Mouse (Mus musculus) spleen, postnatal 14 days (tissue): ENCODE measurements at regions not wholly inside any gene's neighbourhood (a gene's known extent, or its start where the extent isn't known, plus 50 kb on each side); places are given as distances from the start of the nearest gene placed in this dataset.

Source experiments
- DNase-seq, 2 experiments: peaks; one replicate each; pipeline ENCODE4 v3.0.0; 2021 to 2022; ENCODE audit warnings: low spot score in 2 of 2

DNA sequence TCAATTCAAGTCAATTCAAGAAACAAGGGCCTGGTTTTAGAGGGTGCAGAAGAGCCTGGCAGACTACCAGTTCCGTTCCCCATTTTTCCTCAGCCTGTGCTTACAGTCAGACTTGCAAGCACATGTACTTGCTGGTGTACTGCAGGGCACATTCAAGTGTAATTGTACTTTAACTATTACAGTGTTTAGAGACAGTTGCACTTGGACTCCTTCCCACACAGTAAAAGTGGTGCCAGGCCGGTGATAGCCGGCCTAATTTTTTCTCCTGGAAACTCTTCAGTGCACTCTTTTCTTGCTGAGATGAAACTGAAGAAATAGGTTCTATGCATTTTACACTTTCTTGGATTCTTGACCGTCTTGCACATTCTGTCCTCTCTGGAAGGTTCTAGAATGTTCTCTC, 233.9 kb upstream of the Adgrl2 start:
- no peak for DNase-seq

DNA sequence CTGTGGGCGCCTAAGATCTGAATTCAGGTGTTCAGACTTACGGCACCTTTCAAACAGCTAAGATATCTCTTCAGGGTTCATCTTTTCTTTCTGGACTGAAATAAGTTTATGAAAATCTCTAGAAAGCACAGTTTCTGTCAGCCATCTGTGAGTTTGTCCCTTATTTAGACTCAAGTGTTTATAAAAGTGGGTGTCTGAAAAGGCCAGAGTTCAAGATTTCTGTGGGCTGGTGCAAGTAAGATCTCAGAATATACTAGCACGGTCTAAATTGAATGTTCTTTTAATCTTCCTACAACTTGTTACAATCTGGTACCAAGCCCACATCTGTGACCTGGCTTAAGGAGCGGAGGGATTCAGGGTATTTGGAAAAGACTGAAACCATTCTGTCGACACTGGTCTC, 233.4 kb upstream of the Adgrl2 start:
- no peak for DNase-seq

DNA sequence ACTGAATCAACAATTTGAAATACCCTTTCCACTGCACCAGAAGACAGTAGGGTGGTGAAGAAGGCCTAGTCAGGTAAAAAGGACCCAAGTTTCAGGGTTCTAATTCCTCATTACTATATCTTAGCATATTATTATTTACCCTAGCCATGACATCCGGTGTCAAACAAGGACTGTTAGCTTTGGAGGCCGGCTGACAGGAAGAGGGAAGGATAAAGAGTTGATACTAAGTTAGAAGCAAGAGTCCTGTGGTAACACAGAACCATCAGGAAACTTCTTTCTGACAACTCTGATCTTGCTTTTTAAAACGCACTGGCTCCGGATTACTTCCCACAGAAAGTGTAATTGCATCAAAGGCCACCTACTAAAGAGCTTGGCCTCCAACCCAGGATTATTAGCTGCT, 230.6 kb upstream of the Adgrl2 start:
- no peak for DNase-seq

DNA sequence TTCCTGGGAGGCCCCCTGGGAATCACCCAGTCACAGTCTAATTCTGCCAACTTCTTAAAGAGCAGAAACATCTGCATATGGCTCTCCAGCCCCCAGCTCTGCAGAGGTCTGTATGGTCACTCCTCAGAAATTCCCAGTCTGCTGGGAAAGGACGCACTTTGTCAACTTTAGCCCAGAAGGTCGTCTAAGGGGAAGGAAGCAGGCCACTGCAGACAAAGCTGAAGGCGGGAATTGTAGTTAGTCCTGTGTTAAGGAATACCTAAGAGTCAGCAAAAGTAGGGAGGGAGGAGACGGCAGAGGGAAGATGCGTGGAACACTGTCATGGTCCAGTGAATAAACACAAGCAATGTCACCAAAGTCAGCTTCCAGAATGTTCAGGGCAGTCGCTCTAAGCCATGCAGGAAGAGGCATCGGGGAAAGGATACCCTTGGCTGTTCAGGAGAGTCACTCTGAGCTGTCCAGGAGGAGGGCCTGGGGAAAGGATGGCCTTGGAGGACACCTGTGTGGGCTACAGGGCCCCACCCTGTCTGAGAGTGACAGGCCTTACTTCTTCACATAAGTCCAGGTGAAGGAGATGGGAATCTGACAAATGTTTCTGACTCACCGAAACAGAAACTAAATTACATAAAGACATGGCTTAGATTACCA, 230.1 kb upstream of the Adgrl2 start:
- DNase-seq: no peak

DNA sequence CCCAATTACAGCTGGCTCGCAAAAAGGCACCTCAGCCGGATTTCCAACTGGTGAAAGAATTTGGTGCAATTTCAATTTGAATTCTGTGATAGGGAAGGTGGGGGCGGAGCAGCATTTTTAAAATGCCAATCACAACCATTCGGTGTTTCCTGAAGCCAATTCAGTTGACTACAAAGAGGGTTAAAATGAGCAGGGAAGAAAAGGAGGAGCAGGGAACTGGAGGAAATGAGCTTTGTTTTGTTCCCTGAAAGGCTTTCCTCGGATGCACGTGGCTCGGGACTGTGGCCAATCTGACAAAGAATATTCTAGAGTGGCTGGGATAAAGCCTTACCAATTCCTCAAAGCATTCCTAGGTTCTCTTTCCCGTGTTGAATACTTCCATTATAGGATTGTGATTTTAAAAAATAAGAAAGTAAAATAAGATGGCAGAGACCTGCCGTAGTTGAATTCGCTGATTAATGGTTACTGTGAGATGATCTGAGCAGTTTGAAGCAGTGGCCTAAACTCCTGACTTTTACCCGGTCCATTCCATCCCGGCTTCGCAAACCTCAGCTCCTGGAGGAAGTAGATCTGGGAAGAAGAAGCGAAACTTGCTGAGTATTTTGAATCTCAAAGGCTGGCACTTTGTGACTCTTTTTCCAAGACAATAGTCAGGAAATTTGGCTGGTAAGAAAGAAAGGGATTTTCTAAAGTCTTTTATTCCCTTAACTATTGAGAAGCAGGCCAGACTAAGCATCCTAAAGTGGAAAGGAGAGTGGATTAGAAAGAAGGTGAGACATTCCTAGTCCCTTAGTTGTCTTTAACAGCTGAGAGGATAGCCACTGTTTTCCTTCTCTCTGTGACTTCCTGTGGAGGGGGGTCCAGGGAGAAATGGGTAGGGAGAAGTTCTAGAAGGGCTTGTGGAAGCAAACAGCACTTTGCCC, 229.3 kb upstream of the Adgrl2 start:
- no peak for DNase-seq

DNA sequence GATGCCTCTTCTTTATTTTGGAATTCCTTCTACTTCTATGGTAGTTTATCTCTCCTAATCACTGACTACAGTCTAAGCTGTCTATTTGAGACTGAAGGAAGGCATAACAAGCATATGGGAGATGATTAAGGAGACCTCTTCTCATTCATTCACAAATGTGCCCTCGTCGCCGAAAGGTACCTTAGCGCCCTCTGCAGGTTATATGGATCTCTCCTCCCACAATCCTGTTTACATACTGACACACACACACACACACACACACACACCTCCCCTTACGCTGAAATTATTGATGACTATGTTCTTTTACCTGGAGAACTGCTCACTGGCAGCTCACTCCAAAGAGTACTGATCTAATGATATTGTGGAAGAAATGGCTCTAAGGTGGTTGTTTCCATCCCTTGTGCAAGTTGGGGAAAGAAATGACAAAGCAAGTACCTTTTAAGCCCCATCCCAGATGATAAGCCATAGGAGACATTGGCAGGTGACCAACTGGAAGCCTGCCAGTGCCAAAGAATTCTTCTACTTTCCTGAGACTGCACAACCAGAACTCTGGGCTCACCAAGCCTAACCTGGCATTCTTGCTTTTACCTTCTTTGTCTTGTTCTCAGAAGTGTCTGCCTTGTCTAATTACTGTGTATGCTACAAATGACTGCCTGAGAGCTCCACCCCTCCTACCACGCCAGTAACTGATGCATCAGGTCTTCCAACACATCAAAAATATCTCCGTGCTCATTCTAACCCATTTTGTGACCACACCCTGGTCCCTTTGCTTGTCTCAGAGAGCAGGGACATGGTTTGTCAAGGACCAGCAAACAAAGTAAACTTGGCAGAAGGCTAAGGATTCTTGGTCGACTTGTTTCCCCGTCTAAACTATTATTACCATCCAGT, 227.8 kb upstream of the Adgrl2 start:
- no peak for DNase-seq

DNA sequence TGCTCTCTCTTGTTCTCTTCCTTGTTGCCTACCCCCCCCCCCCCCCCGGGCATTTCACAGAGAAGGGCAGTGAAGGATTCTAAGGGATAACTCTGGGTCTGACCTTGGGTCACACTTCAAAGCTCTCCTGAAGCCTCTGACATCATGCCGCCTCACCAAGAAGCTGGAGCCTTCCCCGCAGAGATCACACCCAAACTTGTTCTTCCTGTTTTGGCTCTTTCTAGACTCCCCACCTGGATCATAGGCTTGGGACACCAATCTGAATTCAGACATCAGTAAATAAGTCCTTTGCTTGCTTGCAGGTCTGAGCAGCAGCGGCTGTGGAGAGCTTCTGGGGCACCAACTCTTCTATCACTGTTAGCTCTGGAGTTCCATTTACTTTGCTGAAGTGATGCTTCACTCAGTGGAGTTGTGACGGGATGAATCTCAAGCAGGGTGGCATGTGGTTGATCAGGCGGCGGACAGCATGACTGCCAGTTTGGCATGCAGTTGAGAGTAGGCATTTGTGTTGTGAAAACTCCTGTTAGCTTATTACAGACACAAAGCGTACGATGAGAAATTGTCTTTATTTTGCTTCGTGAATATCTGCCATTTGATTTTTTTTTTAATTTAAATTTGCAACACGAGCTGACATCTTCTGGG, 226.5 kb upstream of the Adgrl2 start:
- DNase-seq: no peak

DNA sequence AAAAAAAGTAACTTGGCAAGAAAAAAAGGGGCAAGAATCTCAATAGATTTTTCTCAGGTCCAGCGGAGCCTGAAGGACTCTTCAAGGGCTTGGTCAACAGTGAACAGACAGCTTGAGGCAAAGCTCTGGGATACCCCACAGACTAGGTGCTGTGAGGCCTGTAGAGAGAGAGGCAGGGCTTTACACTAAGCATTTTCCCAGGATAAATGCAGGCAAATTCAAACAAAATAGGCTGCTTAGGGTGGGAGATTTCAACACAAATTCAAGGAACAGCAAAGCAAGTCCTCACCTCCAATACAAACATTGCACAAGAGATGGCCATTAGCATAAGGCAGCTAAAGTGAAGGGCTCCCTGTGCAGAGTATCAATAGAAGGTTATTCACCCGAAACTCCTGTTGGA, 225.3 kb upstream of the Adgrl2 start:
- no peak for DNase-seq

DNA sequence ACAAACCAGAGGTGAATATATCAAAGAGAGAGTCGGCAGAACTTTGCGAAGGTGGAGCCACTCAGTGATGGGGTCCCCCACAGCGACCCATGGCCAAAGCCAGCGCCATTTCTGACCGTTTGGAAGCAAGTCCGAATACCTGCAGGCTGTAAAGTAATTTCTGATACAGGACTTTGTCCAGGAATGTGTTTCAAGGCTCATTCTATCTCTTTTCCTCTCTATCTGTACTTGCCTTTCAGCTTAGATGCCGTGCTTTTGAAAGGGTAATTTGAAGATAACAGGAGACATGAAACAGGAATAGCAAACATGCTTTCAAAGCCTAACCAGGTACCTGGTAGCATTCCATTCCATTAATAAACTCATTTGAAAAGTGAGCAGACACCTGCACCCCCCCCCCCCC, 221.6 kb upstream of the Adgrl2 start:
- DNase-seq: no peak

DNA sequence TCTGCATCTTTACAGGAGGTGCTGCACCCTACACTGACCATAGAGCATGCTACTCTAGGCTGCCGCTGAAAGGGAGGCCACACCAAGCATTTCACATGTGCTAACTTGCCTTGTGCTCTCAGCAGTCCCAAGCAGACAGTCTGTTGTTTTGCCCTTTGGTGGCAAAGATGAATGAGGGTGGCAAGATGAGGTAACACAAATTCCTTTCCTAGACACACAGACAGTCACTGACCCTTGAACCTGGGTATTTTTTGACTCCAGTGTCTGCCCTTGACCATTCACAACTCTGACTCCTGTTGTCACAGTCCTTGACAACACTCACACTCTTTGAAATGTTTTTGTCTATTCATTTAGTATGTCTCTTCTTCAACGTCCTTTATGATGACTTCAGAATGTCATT, 218.9 kb upstream of the Adgrl2 start:
- DNase-seq: no peak

DNA sequence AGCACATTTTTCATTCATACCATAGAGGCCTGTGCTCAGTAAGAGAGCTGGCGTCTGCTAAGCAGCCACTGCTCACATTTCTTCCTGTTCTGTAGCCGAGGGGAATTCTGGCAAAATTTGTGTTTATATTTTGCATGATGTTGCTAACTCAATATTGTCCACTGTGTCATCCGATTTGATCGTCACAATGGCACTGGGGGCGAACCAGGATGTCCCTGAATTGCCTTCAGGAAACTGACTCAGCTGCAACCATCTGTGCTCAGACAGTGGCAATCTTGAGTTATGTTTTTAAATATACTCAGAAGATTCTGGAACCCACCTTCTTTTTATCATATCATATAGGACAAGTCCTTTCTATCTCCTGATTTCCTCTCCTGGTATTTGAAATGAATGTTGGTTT, 213.1 kb upstream of the Adgrl2 start:
- DNase-seq: no peak

DNA sequence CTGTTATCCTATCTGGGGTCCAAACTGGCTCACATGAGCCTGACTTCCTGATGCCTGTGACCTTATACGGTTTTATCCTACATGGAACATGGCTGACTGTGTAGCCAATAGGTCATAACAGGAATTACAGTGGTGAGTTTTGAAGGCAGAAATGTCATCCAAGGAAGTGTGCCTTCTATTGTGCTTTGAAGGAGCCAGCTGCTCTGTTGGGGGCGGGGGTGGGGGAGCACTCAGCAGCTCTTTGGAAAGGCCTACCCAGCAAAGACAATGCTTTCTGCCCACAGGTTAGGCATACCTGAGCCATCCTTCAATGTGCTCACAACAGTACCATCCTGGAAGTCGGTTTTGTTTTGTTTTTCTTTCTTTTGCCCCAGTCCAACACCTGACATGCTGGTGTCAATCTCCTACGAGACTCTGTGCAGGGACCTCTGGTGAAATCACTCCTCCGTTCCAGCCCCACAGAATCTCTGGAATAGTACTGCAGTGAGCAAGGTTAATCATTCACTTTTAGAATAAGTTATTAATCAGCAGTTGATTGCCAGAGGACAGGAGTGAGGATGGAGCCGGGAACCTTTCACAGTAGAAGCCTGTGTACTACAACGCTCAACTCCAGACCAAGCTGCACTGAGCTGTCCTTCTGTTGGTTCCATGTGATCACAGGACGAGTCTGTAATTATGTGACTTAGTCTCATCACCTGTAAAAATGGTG, 206.3 kb upstream of the Adgrl2 start:
- DNase-seq: no peak

DNA sequence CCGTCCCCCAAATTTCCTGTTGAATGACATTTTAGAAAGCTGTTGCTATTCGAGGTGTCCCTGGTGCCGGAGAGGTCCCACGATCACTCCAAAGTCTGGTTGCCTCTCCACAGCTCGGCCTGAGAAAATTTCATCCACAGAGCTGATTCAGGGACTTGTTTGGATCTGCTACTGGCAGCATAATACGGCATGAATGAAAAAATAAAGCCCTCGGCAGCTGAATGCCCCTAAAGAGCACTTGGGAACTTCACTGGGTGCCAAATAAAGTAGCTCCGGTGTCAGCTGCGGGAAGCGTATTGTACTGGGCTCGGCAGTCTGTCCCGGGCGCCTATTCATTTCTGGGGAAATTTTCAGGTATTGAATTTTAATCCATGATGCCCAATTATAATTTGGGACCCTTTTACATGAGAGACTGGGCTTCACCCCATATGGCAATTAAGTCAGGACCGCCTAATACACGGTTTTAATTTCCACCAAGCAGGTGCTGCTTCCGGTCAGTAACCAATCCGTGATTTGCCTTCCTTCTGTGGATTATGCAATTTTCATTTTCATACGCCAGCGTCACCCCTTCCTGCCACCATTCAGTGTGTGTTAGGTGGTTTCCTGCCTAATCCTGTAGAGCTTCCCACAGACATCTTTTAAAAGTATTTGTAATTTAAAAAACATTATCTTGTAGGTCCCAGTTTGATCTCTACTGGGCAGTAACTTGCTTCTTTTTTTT, 200.7 kb upstream of the Adgrl2 start:
- no peak for DNase-seq

DNA sequence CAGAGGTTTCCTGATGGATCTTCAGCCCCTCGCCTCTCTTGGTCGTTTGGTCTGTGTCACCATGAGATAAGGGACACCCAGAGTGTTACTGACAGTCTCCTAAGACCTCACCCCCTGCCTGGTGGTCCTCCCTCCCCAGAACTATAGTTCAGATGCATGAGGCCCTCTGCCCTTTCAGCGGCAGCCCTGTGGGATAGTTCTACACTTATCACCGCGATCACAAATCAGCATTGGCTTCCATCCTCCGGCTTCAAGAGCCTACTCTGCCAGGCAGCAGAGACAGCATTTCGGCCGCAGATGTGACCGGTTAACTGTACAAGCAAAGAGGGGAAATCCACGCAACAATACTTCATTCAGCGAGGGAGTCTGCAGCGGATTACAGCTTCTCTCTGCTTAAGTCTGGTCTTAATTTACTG, 193.8 kb upstream of the Adgrl2 start:
- DNase-seq: no peak

DNA sequence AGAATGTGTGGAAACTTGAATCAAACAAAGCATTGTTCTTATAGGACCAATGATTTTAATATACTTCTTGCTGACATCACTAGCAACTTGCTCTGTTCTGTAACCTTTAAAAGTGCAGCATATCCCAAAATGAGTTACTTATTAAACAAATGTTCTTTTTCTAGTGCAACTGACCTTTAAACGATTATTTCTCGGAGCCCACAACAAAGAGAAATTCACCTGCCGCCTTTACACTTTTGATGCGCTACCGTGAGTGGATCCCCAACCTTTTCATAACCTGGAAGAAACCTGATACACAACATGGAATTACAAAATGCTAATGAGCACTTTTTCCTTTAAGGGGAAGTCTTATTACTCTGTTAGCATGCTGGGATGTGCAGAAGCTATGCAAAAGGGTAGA, 191.7 kb upstream of the Adgrl2 start:
- no peak for DNase-seq

DNA sequence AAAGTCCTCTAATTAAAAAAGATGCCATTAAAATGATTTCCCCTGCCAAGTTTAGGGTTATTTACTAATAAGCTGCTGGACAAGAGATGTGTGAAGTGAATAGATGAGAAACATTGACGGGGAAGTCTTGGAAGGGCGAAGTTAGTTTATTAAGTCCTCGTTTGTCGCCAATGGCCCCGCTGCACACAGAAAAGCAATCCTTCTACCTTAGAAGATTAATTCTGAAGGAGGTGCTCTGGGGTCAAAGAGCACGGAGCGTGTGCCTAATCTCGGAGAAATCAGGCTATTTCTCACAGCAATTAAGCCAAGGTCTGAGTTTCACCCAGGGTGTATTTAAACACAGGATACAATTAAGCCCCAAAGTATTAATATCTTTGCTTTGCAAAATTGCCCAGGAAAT, 189.8 kb upstream of the Adgrl2 start:
- DNase-seq: no peak

DNA sequence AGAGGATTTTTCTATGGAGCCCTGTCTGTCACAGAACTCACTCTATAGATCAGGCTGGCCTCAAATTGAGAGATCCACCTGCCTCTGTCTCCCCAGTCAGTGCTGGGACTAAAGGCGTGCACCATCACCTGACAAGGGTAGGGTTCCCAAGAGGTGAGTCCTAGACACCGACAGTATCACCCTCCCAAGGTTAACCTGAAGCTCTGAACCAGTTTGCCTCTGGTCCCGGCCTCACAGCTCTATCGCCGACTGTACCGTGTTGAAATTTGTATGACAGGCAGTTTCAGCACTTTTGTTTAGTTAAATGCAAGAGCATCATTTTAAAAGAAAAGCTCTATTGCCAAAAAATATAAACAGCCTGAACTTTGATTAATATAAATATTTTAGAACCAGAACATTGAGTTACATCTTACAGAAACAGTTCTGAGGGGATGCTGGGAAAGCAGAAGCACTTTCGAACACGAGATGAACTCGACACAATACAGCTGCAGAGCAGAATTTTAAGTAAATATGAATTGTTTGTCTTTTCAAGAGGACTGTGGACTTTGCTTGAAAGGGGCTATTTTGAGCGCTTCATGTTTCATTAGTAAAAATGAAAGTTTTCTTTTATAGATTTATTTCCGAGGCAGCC, 189.2 kb upstream of the Adgrl2 start:
- DNase-seq: no peak

DNA sequence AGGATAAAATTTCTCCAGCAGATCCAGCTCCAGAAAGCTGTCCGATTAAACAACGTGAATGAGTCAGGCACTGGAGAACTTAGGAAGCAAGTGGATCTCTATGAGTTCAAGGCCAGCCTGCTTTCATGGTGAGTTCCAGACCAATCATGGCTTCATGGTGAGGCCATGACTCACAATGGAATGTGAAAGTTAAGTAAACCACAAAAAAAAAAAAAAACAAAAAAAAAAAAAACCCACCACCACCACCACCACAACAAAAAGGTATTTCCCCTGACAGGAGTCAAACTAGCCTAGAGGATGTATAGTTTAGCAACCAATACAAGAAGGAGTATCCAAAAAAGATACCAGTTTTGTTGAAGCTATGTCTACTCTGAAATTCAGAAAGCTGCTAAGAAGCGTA, 188.5 kb upstream of the Adgrl2 start:
- DNase-seq: no peak

DNA sequence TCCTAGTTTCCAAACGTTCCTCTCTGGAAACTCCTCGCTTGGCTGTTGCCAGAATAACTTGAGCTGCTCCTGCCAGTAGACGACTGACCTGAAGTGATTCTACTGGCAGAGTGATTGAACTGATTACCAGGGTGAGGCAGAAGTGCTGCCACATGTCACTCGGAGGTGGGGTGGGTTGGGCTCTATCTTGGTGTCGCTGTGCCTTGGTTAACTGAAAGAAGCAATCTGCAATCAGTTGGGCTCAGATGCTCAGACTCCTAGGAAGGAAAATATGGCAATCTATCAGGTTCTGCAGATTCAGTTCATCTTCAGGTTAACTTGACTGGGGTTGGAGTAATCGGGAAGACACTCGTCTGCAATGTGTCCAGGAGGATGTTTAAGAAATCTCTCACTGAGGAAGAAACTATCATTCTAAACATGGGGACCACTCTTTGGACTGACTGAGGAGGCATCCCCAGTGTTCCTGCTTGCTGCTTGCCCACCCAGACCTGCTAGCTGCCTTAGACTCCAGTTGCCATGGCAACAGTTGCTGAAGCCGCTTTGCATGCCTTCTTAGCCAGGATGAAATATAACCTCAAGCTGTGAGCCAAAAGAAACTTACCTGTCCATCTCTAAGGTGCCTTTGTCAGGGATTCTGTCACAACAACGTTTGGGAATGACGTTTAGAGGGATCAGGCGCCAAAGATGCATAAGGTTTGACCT, 184.5 kb upstream of the Adgrl2 start:
- no peak for DNase-seq
